Mouse (Mus musculus) embryonic stem cell, embryonic (primary cell): ENCODE measurements around the gene Olfr1309.
"Not testable (repeated sequence)": the region's sequence is repeated elsewhere in the genome, so short reads cannot be mapped to it uniquely, and the experiment has no call there.

Experiments used
- CTCF ChIA-PET, 4 experiments: fragments of 300-600 bp in 2 of 4; fragments of 350-600 bp in 2 of 4; sonication (Branson Sonifier 250); formaldehyde crosslinking; loops; one replicate each; lab custom pipeline; 2022; ENCODE audit warnings: inconsistent platforms in 2 of 4; lab: Charles Lee
- POLR2A ChIA-PET, 4 experiments: fragments of 300-600 bp in 2 of 4; fragments of 350-600 bp in 2 of 4; sonication (Branson Sonifier 250); formaldehyde crosslinking; loops; one replicate each; lab custom pipeline; 2022; ENCODE audit warnings: antibody characterized with exemption in 4 of 4, inconsistent platforms in 1 of 4; lab: Charles Lee

Olfr1309 gene

GRCm38 (mm10) chr2:111990181-111990580 lies at the start of gene Olfr1309:
TSS of gene Olfr1309 (minus strand) at chr2:111990281.
- POLR2A ChIA-PET = no interaction called here
- CTCF ChIA-PET = no interaction called here

DNA sequence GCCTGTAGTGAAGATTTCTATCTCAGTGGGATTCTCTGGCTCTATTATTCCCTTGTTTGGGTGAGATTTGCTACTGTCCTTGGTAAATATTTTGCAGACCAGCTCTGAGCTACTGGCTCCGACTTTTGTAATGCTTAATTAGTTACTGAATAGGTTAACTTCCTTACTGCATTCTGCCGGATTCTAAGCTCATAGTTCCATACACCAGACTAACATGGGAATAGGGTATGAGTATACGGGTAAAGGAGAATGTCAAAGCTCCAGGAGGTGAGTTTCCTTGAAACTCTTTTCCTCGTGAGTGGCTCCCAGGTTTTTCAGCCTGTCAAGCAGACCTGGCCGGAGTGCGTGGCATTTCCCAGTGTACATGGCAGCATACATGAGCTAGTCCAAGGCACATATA lies 36.9 kb upstream of the Olfr1309 start:
- POLR2A ChIA-PET, CTCF ChIA-PET: not testable (repeated sequence)

DNA sequence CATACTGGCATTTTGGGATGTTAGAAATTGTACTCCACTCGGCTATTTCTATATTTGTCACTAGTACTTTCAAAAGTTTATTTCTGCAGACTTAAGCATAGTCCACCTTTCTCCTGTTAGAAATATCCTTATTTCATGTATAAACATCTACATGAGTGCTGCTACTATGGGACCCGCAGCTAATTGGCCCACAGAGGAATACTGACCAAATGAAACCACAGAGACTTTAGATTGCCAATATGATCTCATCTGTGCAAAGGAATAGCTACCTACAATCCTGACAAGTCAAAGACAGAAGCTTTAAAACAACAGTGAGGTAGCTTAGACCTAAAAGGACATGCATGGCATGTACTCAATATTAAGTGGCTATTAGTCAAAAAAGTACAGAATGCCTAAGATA lies 34.2 kb upstream of the Olfr1309 start, which contains the start of gene Olfr1311:
Gene Olfr1311 (minus strand): TSS at position 101 of the 400 bp plus-strand sequence.
- ChIA-PET POLR2A (no interaction called here), CTCF (no interaction called here)

- CTCF ChIA-PET = no interaction called here
- POLR2A ChIA-PET = no interaction called here
These were observed 24.8 kb upstream of the Olfr1309 start for GRCm38 (mm10) chr2:112014900-112015299.

DNA sequence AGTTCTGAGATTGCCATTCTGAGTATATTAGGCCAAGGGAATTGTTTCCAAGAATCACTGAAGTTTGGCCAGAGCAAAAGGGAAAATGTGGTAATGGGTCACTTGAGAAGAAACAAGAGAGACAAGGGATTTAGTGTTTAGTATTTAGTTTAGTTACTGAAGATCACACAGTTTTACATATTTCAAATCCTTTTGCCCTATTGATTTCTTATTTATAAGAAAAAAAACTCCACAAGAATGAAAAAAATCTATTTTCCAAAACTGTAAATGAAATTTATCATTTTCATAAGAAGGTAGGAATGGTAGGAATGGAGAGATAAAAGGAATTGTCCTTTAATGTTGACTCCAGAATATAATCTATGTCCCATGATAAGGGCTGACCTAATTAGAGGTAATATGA lies 22.5 kb upstream of the Olfr1309 start, which contains the start of gene Olfr1310:
Gene Olfr1310 (minus strand): TSS at position 101 of the 400 bp plus-strand sequence.
- ChIA-PET POLR2A (no interaction called here), CTCF (no interaction called here)

GRCm38 (mm10) chr2:111964844-111965243 lies 25.2 kb downstream of the Olfr1309 start, which contains the start of gene Olfr1308:
TSS of gene Olfr1308 (minus strand) at chr2:111964944.
- ChIA-PET POLR2A (no interaction called here), CTCF (no interaction called here)

GRCm38 (mm10) chr2:111949340-111949739 lies 40.7 kb downstream of the Olfr1309 start, which contains the start of gene Olfr1307:
TSS of gene Olfr1307 (minus strand) at chr2:111949440.
- CTCF ChIA-PET = no interaction called here
- POLR2A ChIA-PET = no interaction called here
